Mouse (Mus musculus): ENCODE data around the gene Afdn. TPM values are rescaled to one million over a fixed set of nuclear protein-coding genes. Genes with fewer than 3 reads are reported as not detected.

Afdn gene
- polyA plus RNA-seq (2015; fragmentation: Nextera tagmentation; extraction: Ambion mirVana): 29.3 and 39.5 TPM in 2 replicates

DNA sequence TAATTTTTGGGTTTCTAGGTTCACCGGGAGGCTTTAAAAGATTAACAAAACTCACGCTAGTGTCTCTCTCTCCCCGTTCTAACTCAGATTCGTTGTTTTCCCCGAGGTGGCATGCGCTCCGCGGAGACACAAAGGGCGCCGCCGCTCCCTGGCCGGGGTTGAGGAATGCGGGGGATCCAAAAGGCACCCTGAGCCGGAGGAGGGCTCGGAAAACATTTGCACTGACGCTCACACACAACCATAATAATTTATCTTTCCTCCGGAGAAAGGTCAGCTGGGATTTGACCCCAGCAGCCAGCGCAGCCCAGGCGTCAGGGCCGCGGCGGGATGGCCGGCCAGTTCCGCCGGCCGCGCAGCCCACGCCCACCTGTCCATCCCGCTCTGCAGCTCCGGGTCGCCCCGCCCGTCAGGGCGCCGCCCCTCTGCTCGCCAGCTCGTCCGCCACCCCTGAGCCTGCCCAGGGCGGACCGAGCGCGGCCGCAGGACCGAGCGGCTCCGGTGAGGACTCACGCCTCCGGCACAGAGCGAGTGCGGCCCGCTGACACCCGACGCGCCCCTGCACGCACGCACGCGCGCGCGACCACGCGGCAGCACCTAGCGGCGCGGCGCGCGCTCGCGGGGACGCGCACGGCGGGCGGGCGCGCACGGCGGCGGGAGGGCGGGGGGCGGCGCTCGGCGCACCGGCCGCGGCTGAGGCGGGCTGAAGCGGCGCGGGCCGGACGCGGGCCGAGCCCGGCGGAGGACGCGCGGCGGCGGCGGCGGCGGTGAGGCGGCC, at the start of gene Afdn:
Gene Afdn (plus strand): TSS at position 687 of the 775 bp plus-strand sequence.
- peak within 1 kb of the TSS; percentile 89 for H3K9ac ChIP-seq (ENCODE audit: low read depth, low read length)
- H3K9me3 ChIP-seq (ENCODE audit: control insufficient read depth, low read length): no peaks in the 10 kb centered on the region
- peaks cover 8% of the 10 kb centered on the region for H3K4me1 ChIP-seq (ENCODE audit: control insufficient read depth, insufficient read depth, low read length)
- peak within 1 kb of the TSS; percentile 83 for H3K4me3 ChIP-seq (ENCODE audit: low read length)
- H3K27ac ChIP-seq (ENCODE audit: low read length): peak within 1 kb of the TSS; percentile 88
- no peaks in the 10 kb centered on the region for H3K27me3 ChIP-seq (replicated peaks; ENCODE audit: control insufficient read depth, insufficient read depth, low read length)
- H3K4me2 ChIP-seq (ENCODE audit: low read depth, low read length): peak within 1 kb of the TSS; percentile 98
- H3K36me3 ChIP-seq (ENCODE audit: control insufficient read depth, insufficient read depth, low read length): no peaks in the 10 kb centered on the region
- under 1% methylated on average over 62 of the region's 108 CpGs for WGBS
- peak; percentile 94 for ATAC-seq

DNA sequence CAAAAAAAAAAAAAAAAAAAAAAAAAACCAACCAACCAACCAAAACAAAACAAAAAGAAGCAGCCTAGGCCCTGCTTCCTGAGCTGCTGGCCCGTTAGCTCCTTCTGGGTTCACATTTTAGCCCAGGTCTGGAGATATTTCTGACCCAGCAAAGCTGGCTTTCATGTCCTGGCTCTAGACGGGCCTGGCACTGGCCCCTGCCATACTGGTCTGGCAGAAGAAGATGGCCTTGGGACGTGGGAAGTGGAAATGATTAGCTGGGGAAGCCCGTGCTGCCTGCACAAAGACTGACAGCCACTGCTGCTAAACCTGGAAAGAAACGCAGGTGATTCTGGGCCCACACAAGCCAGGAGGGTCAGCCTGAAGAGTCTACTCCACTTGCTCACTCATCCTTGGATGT, 49.2 kb upstream of the Afdn start:
- 75% methylated on average over 5 of the region's 5 CpGs for WGBS
- no peak for ATAC-seq
- Histone ChIP-seq H3K27ac (ENCODE audit: low read length) (no peak overlapping the region), H3K4me3 (ENCODE audit: low read length) (no peak overlapping the region), H3K9me3 (ENCODE audit: control insufficient read depth, low read length) (no peaks in the 10 kb centered on the region), H3K36me3 (ENCODE audit: control insufficient read depth, insufficient read depth, low read length) (no peaks in the 10 kb centered on the region), H3K4me1 (ENCODE audit: control insufficient read depth, insufficient read depth, low read length) (no peaks in the 10 kb centered on the region), H3K9ac (ENCODE audit: low read depth, low read length) (no peak overlapping the region), H3K4me2 (ENCODE audit: low read depth, low read length) (no peak overlapping the region), H3K27me3 (replicated peaks; ENCODE audit: control insufficient read depth, insufficient read depth, low read length) (no peaks in the 10 kb centered on the region)

- Histone ChIP-seq H3K9me3 (ENCODE audit: control insufficient read depth, low read length) (no peaks in the 10 kb centered on the region), H3K4me2 (ENCODE audit: low read depth, low read length) (no peak overlapping the region), H3K27me3 (replicated peaks; ENCODE audit: control insufficient read depth, insufficient read depth, low read length) (no peaks in the 10 kb centered on the region), H3K9ac (ENCODE audit: low read depth, low read length) (no peak overlapping the region), H3K36me3 (ENCODE audit: control insufficient read depth, insufficient read depth, low read length) (no peaks in the 10 kb centered on the region), H3K27ac (ENCODE audit: low read length) (no peak overlapping the region), H3K4me1 (ENCODE audit: control insufficient read depth, insufficient read depth, low read length) (no peaks in the 10 kb centered on the region), H3K4me3 (ENCODE audit: low read length) (no peak overlapping the region)
- WGBS: 65% methylated on average over 6 of the region's 6 CpGs
- no peak for ATAC-seq
These were observed 48.2 kb upstream of the Afdn start for GRCm38 (mm10) chr17:13712116-13712515.

GRCm38 (mm10) chr17:13712518-13712917, 47.8 kb upstream of the Afdn start:
- no peaks in the 10 kb centered on the region for H3K36me3 ChIP-seq (ENCODE audit: control insufficient read depth, insufficient read depth, low read length)
- ATAC-seq: no peak
- H3K4me3 ChIP-seq (ENCODE audit: low read length): no peak overlapping the region
- no peaks in the 10 kb centered on the region for H3K4me1 ChIP-seq (ENCODE audit: control insufficient read depth, insufficient read depth, low read length)
- no peak overlapping the region for H3K27ac ChIP-seq (ENCODE audit: low read length)
- WGBS: 90% methylated on average over 3 of the region's 3 CpGs
- H3K27me3 ChIP-seq (replicated peaks; ENCODE audit: control insufficient read depth, insufficient read depth, low read length): no peaks in the 10 kb centered on the region
- no peak overlapping the region for H3K9ac ChIP-seq (ENCODE audit: low read depth, low read length)
- no peak overlapping the region for H3K4me2 ChIP-seq (ENCODE audit: low read depth, low read length)
- no peaks in the 10 kb centered on the region for H3K9me3 ChIP-seq (ENCODE audit: control insufficient read depth, low read length)

GRCm38 (mm10) chr17:13714128-13714527, 46.2 kb upstream of the Afdn start:
- no peak overlapping the region for H3K9ac ChIP-seq (ENCODE audit: low read depth, low read length)
- no peaks in the 10 kb centered on the region for H3K9me3 ChIP-seq (ENCODE audit: control insufficient read depth, low read length)
- no peaks in the 10 kb centered on the region for H3K4me1 ChIP-seq (ENCODE audit: control insufficient read depth, insufficient read depth, low read length)
- no peak for ATAC-seq
- no peaks in the 10 kb centered on the region for H3K27me3 ChIP-seq (replicated peaks; ENCODE audit: control insufficient read depth, insufficient read depth, low read length)
- no peak overlapping the region for H3K4me2 ChIP-seq (ENCODE audit: low read depth, low read length)
- no peak overlapping the region for H3K4me3 ChIP-seq (ENCODE audit: low read length)
- H3K36me3 ChIP-seq (ENCODE audit: control insufficient read depth, insufficient read depth, low read length): no peaks in the 10 kb centered on the region
- no peak overlapping the region for H3K27ac ChIP-seq (ENCODE audit: low read length)
- WGBS: 87% methylated on average over 4 of the region's 4 CpGs

- WGBS: 60% methylated on average over 4 of the region's 4 CpGs
- Histone ChIP-seq H3K9ac (ENCODE audit: low read depth, low read length) (no peak overlapping the region), H3K27ac (ENCODE audit: low read length) (no peak overlapping the region), H3K4me3 (ENCODE audit: low read length) (no peak overlapping the region), H3K4me2 (ENCODE audit: low read depth, low read length) (no peak overlapping the region), H3K36me3 (ENCODE audit: control insufficient read depth, insufficient read depth, low read length) (no peaks in the 10 kb centered on the region), H3K27me3 (replicated peaks; ENCODE audit: control insufficient read depth, insufficient read depth, low read length) (no peaks in the 10 kb centered on the region), H3K9me3 (ENCODE audit: control insufficient read depth, low read length) (no peaks in the 10 kb centered on the region), H3K4me1 (ENCODE audit: control insufficient read depth, insufficient read depth, low read length) (no peaks in the 10 kb centered on the region)
- ATAC-seq: no peak
These were observed 45.7 kb upstream of the Afdn start for GRCm38 (mm10) chr17:13714654-13715053.

DNA sequence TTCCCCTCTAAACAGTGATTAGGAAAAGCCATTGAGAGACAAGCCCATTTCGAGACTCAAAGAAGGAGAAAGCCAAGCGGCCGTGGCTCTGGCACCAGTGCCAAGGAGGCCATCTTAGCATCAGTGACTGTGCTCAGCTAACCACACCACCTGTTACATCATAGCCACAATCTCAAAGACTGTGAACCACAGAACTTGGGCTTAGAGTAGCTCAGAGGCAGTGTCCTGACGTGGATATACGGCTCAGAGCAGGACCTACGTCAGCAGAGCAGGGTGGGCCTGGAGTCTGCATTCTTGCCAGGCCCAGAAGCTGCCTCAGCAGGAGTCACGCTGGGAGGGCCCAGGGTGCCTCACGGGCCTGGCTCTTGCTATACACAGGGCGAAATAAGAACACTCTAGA, 44.8 kb upstream of the Afdn start:
- ATAC-seq: 0 out of 2 replicates have a peak, but pooled peaks have one; percentile 23
- H3K4me3 ChIP-seq (ENCODE audit: low read length): no peak overlapping the region
- no peaks in the 10 kb centered on the region for H3K9me3 ChIP-seq (ENCODE audit: control insufficient read depth, low read length)
- no peaks in the 10 kb centered on the region for H3K4me1 ChIP-seq (ENCODE audit: control insufficient read depth, insufficient read depth, low read length)
- no peaks in the 10 kb centered on the region for H3K36me3 ChIP-seq (ENCODE audit: control insufficient read depth, insufficient read depth, low read length)
- 64% methylated on average over 9 of the region's 9 CpGs for WGBS
- no peak overlapping the region for H3K4me2 ChIP-seq (ENCODE audit: low read depth, low read length)
- H3K9ac ChIP-seq (ENCODE audit: low read depth, low read length): no peak overlapping the region
- no peak overlapping the region for H3K27ac ChIP-seq (ENCODE audit: low read length)
- no peaks in the 10 kb centered on the region for H3K27me3 ChIP-seq (replicated peaks; ENCODE audit: control insufficient read depth, insufficient read depth, low read length)

DNA sequence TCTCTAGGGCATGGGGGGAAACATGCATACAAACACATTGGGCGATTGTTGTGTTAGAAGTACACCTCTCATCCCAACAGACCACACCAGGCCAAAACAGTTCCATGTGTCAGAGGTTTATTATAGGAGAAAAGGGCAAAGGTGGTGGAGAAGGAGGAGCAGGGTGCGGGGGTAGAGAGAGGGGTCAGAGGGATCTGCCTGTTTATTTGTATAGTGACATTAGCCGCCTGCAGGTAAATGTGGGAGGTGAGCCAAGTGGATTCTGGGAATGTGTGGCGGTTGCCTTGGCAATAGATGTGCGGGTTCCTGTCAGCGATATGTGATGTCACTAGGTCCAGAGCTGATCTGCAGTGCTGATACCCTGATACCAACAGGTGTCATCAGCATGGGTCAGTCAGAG, 44.0 kb upstream of the Afdn start:
- Histone ChIP-seq H3K4me3 (ENCODE audit: low read length) (no peak overlapping the region), H3K4me2 (ENCODE audit: low read depth, low read length) (no peak overlapping the region), H3K9me3 (ENCODE audit: control insufficient read depth, low read length) (no peaks in the 10 kb centered on the region), H3K27ac (ENCODE audit: low read length) (no peak overlapping the region), H3K27me3 (replicated peaks; ENCODE audit: control insufficient read depth, insufficient read depth, low read length) (no peaks in the 10 kb centered on the region), H3K4me1 (ENCODE audit: control insufficient read depth, insufficient read depth, low read length) (no peaks in the 10 kb centered on the region), H3K9ac (ENCODE audit: low read depth, low read length) (no peak overlapping the region), H3K36me3 (ENCODE audit: control insufficient read depth, insufficient read depth, low read length) (no peaks in the 10 kb centered on the region)
- WGBS: 66% methylated on average over 6 of the region's 6 CpGs
- ATAC-seq: no peak

GRCm38 (mm10) chr17:13717428-13717827, 42.9 kb upstream of the Afdn start:
- ATAC-seq: no peak
- no peaks in the 10 kb centered on the region for H3K36me3 ChIP-seq (ENCODE audit: control insufficient read depth, insufficient read depth, low read length)
- no peak overlapping the region for H3K27ac ChIP-seq (ENCODE audit: low read length)
- no peaks in the 10 kb centered on the region for H3K27me3 ChIP-seq (replicated peaks; ENCODE audit: control insufficient read depth, insufficient read depth, low read length)
- H3K4me2 ChIP-seq (ENCODE audit: low read depth, low read length): no peak overlapping the region
- H3K4me1 ChIP-seq (ENCODE audit: control insufficient read depth, insufficient read depth, low read length): no peaks in the 10 kb centered on the region
- WGBS: 86% methylated on average over 11 of the region's 11 CpGs
- H3K9ac ChIP-seq (ENCODE audit: low read depth, low read length): no peak overlapping the region
- no peak overlapping the region for H3K4me3 ChIP-seq (ENCODE audit: low read length)
- H3K9me3 ChIP-seq (ENCODE audit: control insufficient read depth, low read length): no peaks in the 10 kb centered on the region

DNA sequence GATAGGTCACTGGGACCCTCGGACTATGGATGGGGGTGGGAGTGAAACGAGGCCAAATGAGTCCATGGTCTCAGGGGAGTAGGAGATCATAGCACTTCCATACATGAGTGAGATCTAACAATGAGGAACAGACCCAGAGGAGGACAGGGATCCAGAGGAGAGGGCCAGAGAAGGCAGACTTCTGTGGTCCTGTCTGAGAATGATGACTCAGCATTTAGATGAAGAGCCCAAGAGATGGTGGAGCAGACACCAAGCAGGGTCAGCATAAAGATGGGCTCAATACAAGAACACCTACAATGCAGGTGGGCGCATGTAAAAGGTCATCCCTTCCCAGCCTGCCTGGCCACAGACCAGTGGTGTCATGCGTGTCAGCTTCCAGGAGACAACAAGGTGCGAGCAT, 40.2 kb upstream of the Afdn start:
- no peaks in the 10 kb centered on the region for H3K9me3 ChIP-seq (ENCODE audit: control insufficient read depth, low read length)
- WGBS: 91% methylated on average over 5 of the region's 5 CpGs
- H3K27ac ChIP-seq (ENCODE audit: low read length): no peak overlapping the region
- H3K4me3 ChIP-seq (ENCODE audit: low read length): no peak overlapping the region
- no peak overlapping the region for H3K4me2 ChIP-seq (ENCODE audit: low read depth, low read length)
- H3K9ac ChIP-seq (ENCODE audit: low read depth, low read length): no peak overlapping the region
- no peak for ATAC-seq
- H3K36me3 ChIP-seq (ENCODE audit: control insufficient read depth, insufficient read depth, low read length): no peaks in the 10 kb centered on the region
- H3K4me1 ChIP-seq (ENCODE audit: control insufficient read depth, insufficient read depth, low read length): no peaks in the 10 kb centered on the region
- no peaks in the 10 kb centered on the region for H3K27me3 ChIP-seq (replicated peaks; ENCODE audit: control insufficient read depth, insufficient read depth, low read length)
